Mouse (Mus musculus) stomach, embryonic 16.5 days (tissue): Measurements from ENCODE around the gene Cfap77. TPM values are rescaled to one million over a fixed set of nuclear protein-coding genes. Genes with fewer than 3 reads are reported as not detected.
A peak's percentile ranks its signal among the peaks of the same experiment; 100 is the strongest.

Experiments used
- ATAC-seq: fragments of 200-750 bp; cut with Nextera tagmentation; 2 replicates; pipeline ENCODE4 v1.8.0; 2017; ENCODE audit warnings: moderate number of reproducible peaks, moderate TSS enrichment; ENCODE audit not compliant: insufficient read depth, low FRiP score
- H3K27ac ChIP-seq: fragments of 300-500 bp; sonication (generic); 2 replicates; pipeline ENCODE4 v1.5.1; 2014; ENCODE audit warnings: low read length
- H3K27me3 ChIP-seq: fragments of 300-500 bp; sonication (generic); 2 replicates; pipeline ENCODE4 v1.6.1; 2014; ENCODE audit warnings: low read length, control low read depth, mixed read lengths; ENCODE audit not compliant: control insufficient read depth, insufficient read depth
- H3K36me3 ChIP-seq: fragments of 300-500 bp; sonication (generic); 2 replicates; pipeline ENCODE4 v1.6.1; 2014; ENCODE audit warnings: low read length; ENCODE audit not compliant: control insufficient read depth, insufficient read depth
- H3K4me1 ChIP-seq: fragments of 300-500 bp; sonication (generic); 2 replicates; pipeline ENCODE4 v1.6.1; 2014; ENCODE audit warnings: low read length, control low read depth, mixed read lengths; ENCODE audit not compliant: control insufficient read depth, insufficient read depth
- H3K4me2 ChIP-seq: fragments of 300-500 bp; sonication (generic); 2 replicates; pipeline ENCODE4 v1.6.1; 2014; ENCODE audit warnings: low read depth, low read length, mixed read lengths
- H3K4me3 ChIP-seq: fragments of 300-500 bp; sonication (generic); replicated peaks from 2 replicates; pipeline ENCODE4 v1.5.1; 2014; ENCODE audit warnings: mild to moderate bottlenecking, low read length
- H3K9ac ChIP-seq: fragments of 300-500 bp; sonication (generic); 2 replicates; pipeline ENCODE4 v1.6.1; 2014; ENCODE audit warnings: low read length
- H3K9me3 ChIP-seq: fragments of 300-500 bp; sonication (generic); replicated peaks from 2 replicates; pipeline ENCODE4 v1.6.1; 2016; ENCODE audit warnings: low read length, control low read depth; ENCODE audit not compliant: control insufficient read depth
- WGBS: fragments of 180-500 bp; shearing (Covaris S2); extraction: QIAGEN DNeasy Blood & Tissue Kit; methylation state at CpG from one replicate; pipeline ENCODE4 v1.1.7; 2014; 5-methylcytosine and 5-hydroxymethylcytosine counted together
- polyA plus RNA-seq: library from polyadenylated mRNA; unstranded; fragments of >200 nt; fragmentation: Nextera tagmentation; extraction: Ambion mirVana; gene quantifications from 2 replicates; pipeline ENCODE4 v1.2.1, GENCODE M21; 2015

Cfap77 gene
- polyA plus RNA-seq, 1 experiment from 2014 or later: 0.62 TPM

- WGBS: 97% methylated on average over 3 of the region's 3 CpGs
- H3K27ac ChIP-seq: no peak overlapping the region
These were observed 66.1 kb downstream of the Cfap77 start for GRCm38 (mm10) chr2:28988781-28989180.

GRCm38 (mm10) chr2:28980080-28980910 lies 74.6 kb downstream of the Cfap77 start:
- Histone ChIP-seq H3K27me3 (peaks cover 3% of the 10 kb centered on the region; the same call in 1 of the 2 replicates), H3K9me3 (no peaks in the 10 kb centered on the region), H3K4me2 (no peak overlapping the region), H3K4me1 (no peaks in the 10 kb centered on the region), H3K36me3 (no peaks in the 10 kb centered on the region), H3K9ac (no peak overlapping the region), H3K4me3 (no peak overlapping the region), H3K27ac (no peak overlapping the region)
- ATAC-seq: no peak
- WGBS: 65% methylated on average over 20 of the region's 20 CpGs

More at GRCm38 (mm10) chr2:28988781-28989180, 66.1 kb downstream of the Cfap77 start:
- no peaks in the 10 kb centered on the region for H3K4me1 ChIP-seq
- H3K9me3 ChIP-seq: no peaks in the 10 kb centered on the region
- no peak overlapping the region for H3K4me2 ChIP-seq
- no peak for ATAC-seq
- no peak overlapping the region for H3K9ac ChIP-seq
- no peaks in the 10 kb centered on the region for H3K27me3 ChIP-seq
- H3K36me3 ChIP-seq: no peaks in the 10 kb centered on the region
- H3K4me3 ChIP-seq: no peak overlapping the region

DNA sequence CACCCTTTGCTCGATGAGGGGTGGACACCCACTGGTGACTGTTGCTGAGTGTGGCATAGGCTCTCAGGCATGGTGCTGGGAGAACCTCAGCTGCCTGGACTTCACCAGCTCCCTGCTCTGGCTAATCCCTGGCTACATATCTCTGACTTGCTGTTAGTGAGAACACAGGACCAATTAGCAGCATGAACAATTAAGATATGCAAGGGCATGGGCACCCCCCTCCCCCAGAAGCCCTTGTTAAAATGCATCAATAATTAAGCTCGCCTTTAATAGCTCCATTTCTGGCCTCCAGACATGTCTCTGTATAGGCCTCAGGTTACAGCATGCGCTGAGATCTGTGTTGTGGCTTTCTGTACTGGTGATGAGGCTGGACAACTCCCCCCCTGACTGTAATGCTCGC lies 76.4 kb downstream of the Cfap77 start:
- Histone ChIP-seq H3K27me3 (peaks cover 3% of the 10 kb centered on the region; the same call in 1 of the 2 replicates), H3K9me3 (no peaks in the 10 kb centered on the region)
- no peak for ATAC-seq

GRCm38 (mm10) chr2:28976635-28977034 lies 78.2 kb downstream of the Cfap77 start:
- Histone ChIP-seq H3K27ac (no peak overlapping the region), H3K9ac (no peak overlapping the region), H3K36me3 (no peaks in the 10 kb centered on the region), H3K4me3 (no peak overlapping the region), H3K9me3 (no peaks in the 10 kb centered on the region), H3K4me1 (peaks cover 12% of the 10 kb centered on the region), H3K27me3 (peaks cover 3% of the 10 kb centered on the region; the same call in 1 of the 2 replicates), H3K4me2 (no peak overlapping the region)
- peak; percentile 68; the same call in 1 of the 2 replicates for ATAC-seq
- WGBS: 13% methylated on average over 7 of the region's 7 CpGs

More for the DNA sequence above, 76.4 kb downstream of the Cfap77 start:
- Histone ChIP-seq H3K36me3 (no peaks in the 10 kb centered on the region), H3K4me2 (no peak overlapping the region), H3K27ac (no peak overlapping the region), H3K4me3 (no peak overlapping the region), H3K4me1 (peaks cover 12% of the 10 kb centered on the region), H3K9ac (no peak overlapping the region)
- 64% methylated on average over 4 of the region's 4 CpGs for WGBS

- no peaks in the 10 kb centered on the region for H3K36me3 ChIP-seq
- no peak overlapping the region for H3K9ac ChIP-seq
- whole genome bisulfite sequencing: 72% methylated on average over 5 of the region's 5 CpGs
- no peak overlapping the region for H3K4me2 ChIP-seq
- H3K9me3 ChIP-seq: no peaks in the 10 kb centered on the region
- peaks cover 12% of the 10 kb centered on the region for H3K4me1 ChIP-seq
- no peak for ATAC-seq
- H3K27me3 ChIP-seq: peaks cover 3% of the 10 kb centered on the region; the same call in 1 of the 2 replicates
- no peak overlapping the region for H3K4me3 ChIP-seq
- H3K27ac ChIP-seq: no peak overlapping the region
These were observed 79.3 kb downstream of the Cfap77 start for GRCm38 (mm10) chr2:28975604-28976003.

DNA sequence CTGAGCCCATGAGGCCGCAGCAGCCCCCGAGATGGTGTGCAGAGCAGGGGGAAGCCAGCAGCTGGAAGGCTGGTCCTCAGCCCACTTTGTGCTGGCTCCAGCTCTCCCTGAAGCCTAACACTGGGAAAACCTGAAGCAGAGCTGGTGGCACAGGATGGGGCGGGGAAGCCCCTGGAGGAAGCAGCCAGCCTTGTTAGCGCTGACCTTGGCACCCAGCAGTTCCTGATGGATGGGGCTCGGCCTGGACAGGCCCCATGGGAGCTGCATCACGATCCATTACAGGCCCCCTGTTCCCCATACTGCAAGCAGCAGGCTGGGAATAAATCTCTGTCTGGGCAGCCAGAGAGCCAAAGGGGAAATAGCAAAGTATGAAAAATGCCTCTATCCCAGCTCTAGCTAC lies 80.3 kb downstream of the Cfap77 start:
- Histone ChIP-seq H3K36me3 (no peaks in the 10 kb centered on the region), H3K27ac (peak overlapping the region; percentile 10; the same call in 1 of the 2 replicates), H3K9ac (peak overlapping the region; percentile 35), H3K9me3 (no peaks in the 10 kb centered on the region), H3K4me1 (peaks cover 12% of the 10 kb centered on the region), H3K4me3 (no peak overlapping the region), H3K4me2 (no peak overlapping the region), H3K27me3 (peaks cover 3% of the 10 kb centered on the region; the same call in 1 of the 2 replicates)
- no peak for ATAC-seq
- 12% methylated on average over 6 of the region's 6 CpGs for WGBS

DNA sequence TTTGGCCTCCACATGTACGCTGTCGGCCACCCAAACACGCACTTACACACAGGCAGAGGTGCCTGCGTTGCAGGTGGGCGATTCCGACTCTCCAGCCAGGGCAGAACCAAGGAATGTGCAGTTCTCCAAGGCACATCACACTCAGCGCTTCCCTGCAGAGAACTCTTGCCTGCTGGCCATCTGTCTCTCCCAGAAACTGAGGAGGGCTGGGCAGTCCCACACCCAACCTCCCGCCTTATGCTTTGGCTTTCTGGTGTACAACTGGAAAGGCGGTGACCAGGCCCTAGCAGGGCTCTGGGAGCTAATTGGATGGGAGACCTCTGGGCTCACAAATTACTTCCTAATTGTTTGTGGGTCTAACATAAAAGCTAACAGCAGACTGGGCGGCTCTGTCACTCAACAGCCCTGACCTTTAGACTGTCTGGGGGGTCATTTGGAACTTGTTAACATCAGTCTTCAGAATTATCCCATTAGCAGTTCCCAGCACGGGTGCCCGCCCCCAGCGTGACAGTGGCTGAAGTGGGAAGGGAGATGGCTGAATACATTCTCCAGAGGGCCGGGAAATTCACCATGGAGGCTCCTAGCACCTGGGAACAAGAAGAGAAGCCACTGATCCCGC lies 80.9 kb downstream of the Cfap77 start:
- no peak overlapping the region for H3K4me3 ChIP-seq
- H3K9me3 ChIP-seq: no peaks in the 10 kb centered on the region
- 41% methylated on average over 15 of the region's 15 CpGs for WGBS
- H3K9ac ChIP-seq: peak overlapping the region; percentile 35
- peaks cover 3% of the 10 kb centered on the region; the same call in 1 of the 2 replicates for H3K27me3 ChIP-seq
- no peak for ATAC-seq
- H3K4me2 ChIP-seq: no peak overlapping the region
- peaks cover 12% of the 10 kb centered on the region for H3K4me1 ChIP-seq
- H3K27ac ChIP-seq: peak overlapping the region; percentile 10; the same call in 1 of the 2 replicates
- H3K36me3 ChIP-seq: no peaks in the 10 kb centered on the region

- WGBS: 84% methylated on average over 14 of the region's 14 CpGs
- peaks cover 12% of the 10 kb centered on the region for H3K4me1 ChIP-seq
These were observed 84.4 kb downstream of the Cfap77 start for GRCm38 (mm10) chr2:28970424-28970823.

DNA sequence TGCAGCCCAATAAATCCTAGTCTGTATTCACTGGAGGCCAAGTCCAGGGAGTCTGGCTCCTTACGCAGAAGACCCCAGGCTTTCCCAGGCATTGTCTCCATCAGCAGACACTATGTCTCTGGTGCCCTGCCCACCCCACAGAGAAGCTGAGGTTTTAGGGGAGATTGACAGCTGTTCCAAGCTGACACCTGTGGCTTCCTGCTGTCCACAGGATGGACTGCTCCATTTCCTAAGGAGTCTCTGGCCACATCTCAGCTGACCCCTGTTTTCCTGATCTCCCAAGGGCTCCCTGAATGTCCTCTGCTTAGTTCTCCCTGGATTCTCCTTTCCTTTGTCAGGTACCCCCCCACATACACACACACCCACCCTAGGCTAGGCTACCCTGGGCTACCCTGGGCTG lies 86.6 kb downstream of the Cfap77 start:
- Histone ChIP-seq H3K9ac (no peak overlapping the region), H3K4me3 (no peak overlapping the region), H3K36me3 (no peaks in the 10 kb centered on the region), H3K27ac (no peak overlapping the region), H3K9me3 (no peaks in the 10 kb centered on the region), H3K4me1 (no peaks in the 10 kb centered on the region), H3K4me2 (no peak overlapping the region), H3K27me3 (no peaks in the 10 kb centered on the region)
- no peak for ATAC-seq
- 76% methylated on average over 1 of the region's 1 CpGs for WGBS

More at GRCm38 (mm10) chr2:28970424-28970823, 84.4 kb downstream of the Cfap77 start:
- H3K4me3 ChIP-seq: no peak overlapping the region
- ATAC-seq: no peak
- no peaks in the 10 kb centered on the region for H3K36me3 ChIP-seq
- no peaks in the 10 kb centered on the region for H3K27me3 ChIP-seq
- no peak overlapping the region for H3K9ac ChIP-seq
- H3K27ac ChIP-seq: no peak overlapping the region
- H3K9me3 ChIP-seq: no peaks in the 10 kb centered on the region
- no peak overlapping the region for H3K4me2 ChIP-seq
